Mouse (Mus musculus) testis, postnatal 10 days (tissue): ENCODE results near the gene Amz1.

Experiments used
- DNase-seq: peaks from one replicate; pipeline ENCODE4 v3.0.0; 2021; ENCODE audit warnings: low spot score

Amz1 gene

DNA sequence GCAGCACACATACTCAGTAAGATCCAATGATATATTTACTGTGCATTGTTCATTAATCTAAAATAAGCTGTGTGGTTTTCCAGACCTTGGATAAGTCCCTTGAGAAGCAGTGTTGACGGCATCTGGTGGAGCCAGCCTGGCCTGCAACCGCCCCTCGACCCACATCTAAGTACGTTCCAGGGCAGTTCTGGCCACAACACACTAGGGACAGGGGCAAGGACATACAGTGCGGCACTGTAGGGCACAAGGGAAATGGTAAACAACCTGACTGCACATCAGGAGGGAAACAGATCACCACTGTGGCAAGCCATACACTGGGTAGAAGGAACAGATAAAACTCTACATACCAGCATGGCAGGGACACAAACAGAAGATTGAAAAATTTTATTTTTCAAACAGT lies 77.9 kb downstream of the Amz1 start:
- DNase-seq: no peak

DNA sequence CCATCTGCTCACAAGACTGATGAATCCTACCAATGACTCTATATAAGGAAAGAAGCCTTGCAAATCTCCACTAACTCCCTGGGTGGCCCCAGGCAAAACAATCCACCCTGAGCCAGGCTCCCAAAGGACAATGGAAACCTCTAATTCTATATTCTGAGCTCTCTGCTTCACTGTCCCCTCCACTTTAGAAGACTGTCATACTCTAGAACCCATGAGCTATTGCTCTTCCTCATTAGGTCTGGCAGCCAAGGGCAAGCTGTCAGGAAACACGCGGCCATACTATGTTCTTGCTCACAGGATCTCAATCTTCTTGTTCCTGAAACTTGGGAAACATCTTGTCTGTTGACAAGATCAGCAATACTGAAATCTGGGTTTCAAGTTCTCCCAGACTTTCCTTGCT lies 82.3 kb downstream of the Amz1 start:
- DNase-seq: no peak

DNA sequence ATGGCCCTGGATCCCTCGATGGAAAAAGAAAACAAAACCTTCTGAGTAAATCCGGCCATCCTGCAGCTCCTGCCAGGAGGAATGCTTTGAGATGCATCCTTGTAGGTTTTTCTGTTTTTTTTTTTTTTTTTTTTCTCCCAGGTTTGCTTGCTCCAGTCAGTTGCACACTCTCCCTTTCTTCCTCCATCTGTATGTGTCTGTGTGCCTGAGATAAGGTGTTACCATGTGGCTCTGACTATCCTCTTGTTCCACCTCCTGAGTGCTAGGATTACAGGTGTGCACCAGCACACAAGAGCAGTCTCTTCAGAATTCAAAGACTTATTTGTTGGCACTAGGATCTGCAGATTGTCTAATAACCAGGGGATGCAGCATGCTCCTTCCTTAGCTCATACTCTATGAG lies 83.0 kb downstream of the Amz1 start:
- no peak for DNase-seq
